Mouse (Mus musculus): ENCODE data around the gene Msmp.

GRCm38 (mm10) chr4:43580721-43581120 lies 3.6 kb downstream of the Msmp start:
- TF ChIP-seq GATA1 (IDR thresholded peaks at IDR 0.05; ENCODE audit: borderline replicate concordance, low read length) (no peak), CTCF (IDR thresholded peaks at IDR 0.05; ENCODE audit: low read depth, low read length) (no peak), TAL1 (conservative IDR thresholded peaks at IDR 0.05; ENCODE audit: low read depth, low read length) (no peak)

Measured in G1E (cell line).